Mouse (Mus musculus): Measurements from ENCODE around the gene Gm5799. TPM values are rescaled to one million over a fixed set of nuclear protein-coding genes. Genes with fewer than 3 reads are reported as not detected.
"Not testable (repeated sequence)": the region's sequence is repeated elsewhere in the genome, so short reads cannot be mapped to it uniquely, and the experiment has no call there.

Gm5799 gene
- polyA plus RNA-seq (2015; fragmentation: Nextera tagmentation; extraction: Ambion mirVana): not detected in 2 replicates

DNA sequence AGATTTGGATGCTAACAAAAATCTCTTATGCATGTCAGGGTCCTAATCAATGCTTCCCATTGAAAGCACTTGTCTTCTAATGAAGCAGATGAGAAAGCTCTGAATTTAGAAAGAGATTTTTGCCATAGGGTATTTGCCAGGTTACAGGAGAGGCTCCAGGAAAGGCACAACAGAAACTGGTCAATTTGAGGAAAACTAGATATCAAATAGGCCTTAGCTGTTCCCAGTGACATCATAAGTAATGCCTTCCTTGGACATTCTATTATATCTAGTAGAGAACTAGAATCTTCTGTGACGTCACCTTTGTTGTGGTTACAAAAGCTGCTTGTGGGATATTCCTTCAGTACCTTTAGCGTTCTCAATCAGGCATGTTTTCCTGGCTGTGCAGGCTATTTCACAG is at the start of gene Gm5799:
Gene Gm5799 (plus strand): TSS at position 301 of the 400 bp plus-strand sequence.
- H3K9me3 ChIP-seq (ENCODE audit: control insufficient read depth, low read length); H3K4me1 ChIP-seq (replicated peaks; ENCODE audit: control insufficient read depth, insufficient read depth, low read length); H3K9ac ChIP-seq (ENCODE audit: low read length); H3K4me3 ChIP-seq (ENCODE audit: low read length); H3K4me2 ChIP-seq (ENCODE audit: low read depth, low read length); H3K27me3 ChIP-seq (ENCODE audit: control insufficient read depth, insufficient read depth, low read depth, low read length); H3K36me3 ChIP-seq (ENCODE audit: control insufficient read depth, insufficient read depth, low read length); H3K27ac ChIP-seq (ENCODE audit: low read length); ATAC-seq (ENCODE audit: low read depth): not testable (repeated sequence)
- WGBS: 87% methylated on average over 1 of the region's 2 CpGs

DNA sequence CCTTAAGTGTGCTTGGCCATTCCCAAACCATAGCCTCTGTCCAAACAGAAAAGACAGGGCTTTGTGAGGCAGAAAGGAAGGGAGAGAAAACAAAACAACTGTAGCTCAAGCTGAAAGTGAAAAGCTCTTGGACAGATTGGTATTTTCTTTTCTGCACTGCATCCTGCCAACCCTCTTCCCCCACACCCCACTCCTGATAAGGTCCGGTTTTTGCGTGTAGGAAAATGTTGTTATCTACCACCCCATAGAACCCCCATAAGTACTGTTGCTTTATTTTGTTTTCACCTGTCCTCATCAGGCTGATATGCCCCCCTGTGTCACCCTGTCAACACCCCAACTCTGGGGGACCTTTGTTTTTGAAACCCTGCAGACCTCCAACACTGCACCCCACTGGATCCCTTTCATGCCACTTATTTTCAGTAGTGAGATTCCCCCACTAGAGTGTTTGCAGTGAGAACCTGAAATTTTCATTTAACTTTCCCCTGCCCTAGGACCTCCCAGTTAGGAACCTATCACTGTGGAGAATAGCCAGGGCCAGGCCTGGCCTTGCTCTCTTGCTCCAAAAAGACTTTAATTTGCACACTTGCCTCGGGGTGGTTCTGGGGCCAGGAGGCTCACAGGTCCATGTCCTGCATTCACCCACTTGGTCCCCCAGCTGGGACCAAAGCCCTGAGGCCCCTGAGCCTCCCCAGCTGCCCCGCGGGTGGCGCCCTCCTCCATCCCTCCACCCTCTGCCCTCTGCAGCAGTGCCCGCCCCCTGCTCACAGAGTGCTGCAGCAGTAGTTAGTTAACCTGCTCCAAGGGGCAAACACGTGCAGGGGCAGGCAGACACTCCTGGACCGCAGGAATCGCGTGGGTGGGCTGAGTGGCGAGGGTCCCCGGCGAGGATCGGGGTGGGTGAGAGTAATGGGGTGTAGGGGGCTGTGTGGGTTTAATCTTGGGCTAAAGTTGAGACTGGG is 12.0 kb upstream of the Gm5799 start:
- ATAC-seq (ENCODE audit: low read depth); H3K27ac ChIP-seq (ENCODE audit: low read length): not testable (repeated sequence)
- 15% methylated on average over 10 of the region's 15 CpGs for WGBS

GRCm38 (mm10) chr14:43532011-43532383 is 11.4 kb upstream of the Gm5799 start:
- H3K27me3 ChIP-seq (ENCODE audit: control insufficient read depth, insufficient read depth, low read depth, low read length); H3K4me1 ChIP-seq (replicated peaks; ENCODE audit: control insufficient read depth, insufficient read depth, low read length); H3K27ac ChIP-seq (ENCODE audit: low read length); H3K36me3 ChIP-seq (ENCODE audit: control insufficient read depth, insufficient read depth, low read length); ATAC-seq (ENCODE audit: low read depth); H3K4me2 ChIP-seq (ENCODE audit: low read depth, low read length); H3K9me3 ChIP-seq (ENCODE audit: control insufficient read depth, low read length); H3K9ac ChIP-seq (ENCODE audit: low read length); H3K4me3 ChIP-seq (ENCODE audit: low read length): not testable (repeated sequence)
- no CpG with 5 or more reads among the region's 6 CpGs for WGBS

More for the DNA sequence above, 12.0 kb upstream of the Gm5799 start:
- H3K9ac ChIP-seq (ENCODE audit: low read length); H3K27me3 ChIP-seq (ENCODE audit: control insufficient read depth, insufficient read depth, low read depth, low read length); H3K9me3 ChIP-seq (ENCODE audit: control insufficient read depth, low read length); H3K4me3 ChIP-seq (ENCODE audit: low read length); H3K4me1 ChIP-seq (replicated peaks; ENCODE audit: control insufficient read depth, insufficient read depth, low read length); H3K36me3 ChIP-seq (ENCODE audit: control insufficient read depth, insufficient read depth, low read length); H3K4me2 ChIP-seq (ENCODE audit: low read depth, low read length): not testable (repeated sequence)

- H3K9me3 ChIP-seq (ENCODE audit: control insufficient read depth, low read length); H3K36me3 ChIP-seq (ENCODE audit: control insufficient read depth, insufficient read depth, low read length); H3K9ac ChIP-seq (ENCODE audit: low read length); ATAC-seq (ENCODE audit: low read depth); H3K4me2 ChIP-seq (ENCODE audit: low read depth, low read length); H3K4me1 ChIP-seq (replicated peaks; ENCODE audit: control insufficient read depth, insufficient read depth, low read length); H3K4me3 ChIP-seq (ENCODE audit: low read length); H3K27me3 ChIP-seq (ENCODE audit: control insufficient read depth, insufficient read depth, low read depth, low read length); H3K27ac ChIP-seq (ENCODE audit: low read length): not testable (repeated sequence)
- 56% methylated on average over 4 of the region's 6 CpGs for WGBS
Measured at GRCm38 (mm10) chr14:43532387-43532786, 11.0 kb upstream of the Gm5799 start.

- H3K4me3 ChIP-seq (ENCODE audit: low read length); H3K9ac ChIP-seq (ENCODE audit: low read length); H3K27me3 ChIP-seq (ENCODE audit: control insufficient read depth, insufficient read depth, low read depth, low read length); H3K4me2 ChIP-seq (ENCODE audit: low read depth, low read length); H3K4me1 ChIP-seq (replicated peaks; ENCODE audit: control insufficient read depth, insufficient read depth, low read length); ATAC-seq (ENCODE audit: low read depth); H3K9me3 ChIP-seq (ENCODE audit: control insufficient read depth, low read length); H3K27ac ChIP-seq (ENCODE audit: low read length); H3K36me3 ChIP-seq (ENCODE audit: control insufficient read depth, insufficient read depth, low read length): not testable (repeated sequence)
- WGBS: 73% methylated on average over 2 of the region's 2 CpGs
Measured at GRCm38 (mm10) chr14:43538144-43538543, 5.2 kb upstream of the Gm5799 start.

GRCm38 (mm10) chr14:43546281-43546680 is 2.9 kb downstream of the Gm5799 start:
- not testable (repeated sequence) for H3K9me3 ChIP-seq (ENCODE audit: control insufficient read depth, low read length); H3K9ac ChIP-seq (ENCODE audit: low read length); H3K4me2 ChIP-seq (ENCODE audit: low read depth, low read length); ATAC-seq (ENCODE audit: low read depth); H3K4me1 ChIP-seq (replicated peaks; ENCODE audit: control insufficient read depth, insufficient read depth, low read length); H3K36me3 ChIP-seq (ENCODE audit: control insufficient read depth, insufficient read depth, low read length); H3K27ac ChIP-seq (ENCODE audit: low read length); H3K4me3 ChIP-seq (ENCODE audit: low read length); H3K27me3 ChIP-seq (ENCODE audit: control insufficient read depth, insufficient read depth, low read depth, low read length)

DNA sequence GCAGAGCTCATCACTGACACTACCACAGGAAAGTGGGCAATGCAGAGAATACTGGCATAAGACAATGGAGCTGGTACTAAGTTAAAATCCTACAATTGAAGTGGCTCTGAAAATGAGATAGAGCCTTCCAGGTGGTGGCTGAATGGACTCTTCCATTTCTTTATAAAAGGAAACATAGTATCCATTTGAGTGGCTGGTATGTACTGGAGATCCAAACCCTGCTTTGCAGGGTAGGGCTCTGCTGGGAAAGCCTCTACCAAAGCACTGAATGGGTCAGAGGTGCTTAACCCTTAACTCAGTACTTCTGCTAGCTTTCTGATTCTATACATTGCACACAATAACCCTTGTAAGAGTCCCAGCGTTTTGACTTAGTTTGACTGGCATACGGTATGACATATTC is 8.9 kb downstream of the Gm5799 start:
- 75% methylated on average over 2 of the region's 2 CpGs for WGBS
- ATAC-seq (ENCODE audit: low read depth); H3K4me3 ChIP-seq (ENCODE audit: low read length); H3K4me2 ChIP-seq (ENCODE audit: low read depth, low read length); H3K27ac ChIP-seq (ENCODE audit: low read length); H3K9ac ChIP-seq (ENCODE audit: low read length); H3K4me1 ChIP-seq (replicated peaks; ENCODE audit: control insufficient read depth, insufficient read depth, low read length); H3K36me3 ChIP-seq (ENCODE audit: control insufficient read depth, insufficient read depth, low read length); H3K27me3 ChIP-seq (ENCODE audit: control insufficient read depth, insufficient read depth, low read depth, low read length); H3K9me3 ChIP-seq (ENCODE audit: control insufficient read depth, low read length): not testable (repeated sequence)

GRCm38 (mm10) chr14:43577969-43578368 is 34.6 kb downstream of the Gm5799 start:
- not testable (repeated sequence) for ATAC-seq (ENCODE audit: low read depth); H3K27ac ChIP-seq (ENCODE audit: low read length); H3K36me3 ChIP-seq (ENCODE audit: control insufficient read depth, insufficient read depth, low read length); H3K4me1 ChIP-seq (replicated peaks; ENCODE audit: control insufficient read depth, insufficient read depth, low read length); H3K4me2 ChIP-seq (ENCODE audit: low read depth, low read length); H3K4me3 ChIP-seq (ENCODE audit: low read length); H3K27me3 ChIP-seq (ENCODE audit: control insufficient read depth, insufficient read depth, low read depth, low read length); H3K9me3 ChIP-seq (ENCODE audit: control insufficient read depth, low read length); H3K9ac ChIP-seq (ENCODE audit: low read length)
- 69% methylated on average over 2 of the region's 4 CpGs for WGBS

- H3K9ac ChIP-seq (ENCODE audit: low read length); H3K27ac ChIP-seq (ENCODE audit: low read length); H3K4me2 ChIP-seq (ENCODE audit: low read depth, low read length); H3K36me3 ChIP-seq (ENCODE audit: control insufficient read depth, insufficient read depth, low read length); H3K4me3 ChIP-seq (ENCODE audit: low read length); H3K9me3 ChIP-seq (ENCODE audit: control insufficient read depth, low read length); H3K4me1 ChIP-seq (replicated peaks; ENCODE audit: control insufficient read depth, insufficient read depth, low read length); H3K27me3 ChIP-seq (ENCODE audit: control insufficient read depth, insufficient read depth, low read depth, low read length); ATAC-seq (ENCODE audit: low read depth): not testable (repeated sequence)
- WGBS: 69% methylated on average over 1 of the region's 2 CpGs
Measured at GRCm38 (mm10) chr14:43579046-43579445, 35.7 kb downstream of the Gm5799 start, which contains the start of gene Gm17654. Gm17654 (minus strand) TSS chr14:43579146.
